Mouse (Mus musculus) brain, embryonic 14.5 days (tissue): ENCODE measurements at regions not wholly inside any gene's neighbourhood (a gene's known extent, or its start where the extent isn't known, plus 50 kb on each side); places are given as distances from the start of the nearest gene placed in this dataset.

ENCODE experiments used
- CTCF ChIP-seq: fragments of 200-500 bp; IDR thresholded peaks from 2 replicates; pipeline ENCODE4 v1.5.1; 2012; ENCODE audit warnings: inconsistent platforms, mild to moderate bottlenecking, moderate library complexity, borderline replicate concordance; ENCODE audit not compliant: insufficient read depth, insufficient read length; ENCODE audit errors: extremely low read depth
- POLR2A ChIP-seq: fragments of 200-500 bp; IDR thresholded peaks from 2 replicates; pipeline ENCODE4 v1.6.1; 2012; ENCODE audit warnings: mild to moderate bottlenecking, inconsistent platforms, borderline replicate concordance; ENCODE audit not compliant: poor library complexity, insufficient read depth, insufficient read length, severe bottlenecking; ENCODE audit errors: extremely low read depth

DNA sequence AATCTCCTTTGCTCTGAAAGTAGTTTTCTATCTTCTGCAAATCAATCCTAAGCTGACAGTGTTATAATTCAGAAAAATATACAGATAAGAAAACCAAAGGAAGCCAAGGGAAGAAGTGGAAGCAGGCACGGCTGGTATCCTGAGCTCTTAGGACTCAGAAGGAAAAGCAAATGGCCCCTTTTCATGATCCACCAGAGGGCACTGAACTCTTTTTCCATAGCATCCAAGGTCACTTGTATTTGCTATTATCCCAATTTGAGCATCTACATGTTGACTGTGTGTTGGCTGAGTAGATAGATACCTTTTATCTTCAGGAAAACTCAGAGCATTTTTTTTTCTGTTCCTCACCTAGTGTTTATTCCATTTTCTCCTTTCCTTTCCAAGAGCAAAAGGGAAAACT is 306.9 kb upstream of the Sstr1 start:
- TF ChIP-seq CTCF (no peak), POLR2A (no peak)
